Mouse (Mus musculus) thymus, postnatal 0 days (tissue): ENCODE measurements around the gene Gm12166. TPM values are rescaled to one million over a fixed set of nuclear protein-coding genes. Genes with fewer than 3 reads are reported as not detected.
"Not testable (repeated sequence)": the region's sequence is repeated elsewhere in the genome, so short reads cannot be mapped to it uniquely, and the experiment has no call there.

Experiments
- DNase-seq: peaks from one replicate; pipeline ENCODE4 v3.0.0-alpha.2; 2015; ENCODE audit warnings: low spot score
- polyA plus RNA-seq: library from polyadenylated mRNA; unstranded; fragments of >200 nt; fragmentation: Nextera tagmentation; extraction: Ambion mirVana; gene quantifications from 2 replicates; pipeline ENCODE4 v1.2.1, GENCODE M21; 2015

The Gm12166 gene
- polyA plus RNA-seq, 1 experiment from 2014 or later: 9.7 TPM

DNA sequence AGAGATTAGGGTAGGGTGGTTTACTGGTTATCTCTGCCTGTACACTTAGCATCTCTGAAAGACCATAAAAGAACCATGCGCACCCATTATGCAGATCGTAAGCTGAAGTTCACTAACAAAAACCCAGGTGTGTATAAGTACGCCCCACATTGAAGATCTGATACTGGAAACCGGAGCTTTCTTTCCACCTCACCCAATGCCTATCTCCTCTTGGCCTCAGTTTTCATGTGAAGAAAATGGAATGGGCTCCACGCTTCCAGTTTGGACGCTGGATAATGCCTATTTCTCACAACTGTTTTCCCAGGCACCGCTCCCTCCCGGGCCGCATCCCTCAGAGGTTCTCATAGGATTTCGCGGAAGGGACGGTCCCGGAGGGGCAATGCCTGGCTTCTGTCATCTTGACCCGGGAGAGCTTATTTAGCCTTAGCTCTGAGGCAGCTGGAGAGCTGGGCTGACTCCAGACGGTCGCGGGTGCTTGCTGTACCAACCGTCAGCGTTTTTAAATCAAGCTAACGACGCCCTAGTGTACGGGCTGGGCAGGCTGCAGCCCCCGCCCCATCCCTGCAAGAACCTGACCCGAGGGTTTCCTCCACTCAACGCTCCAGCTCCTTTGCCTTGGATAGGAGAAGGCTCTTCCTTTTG is 4.8 kb upstream of the Gm12166 start:
- peak; percentile 19 for DNase-seq

- peak; percentile 52 for DNase-seq
These were observed 4.0 kb upstream of the Gm12166 start, which contains the start of gene Adam19 for GRCm38 (mm10) chr11:46055896-46056769. Adam19 (plus strand) TSS chr11:46055992.

DNA sequence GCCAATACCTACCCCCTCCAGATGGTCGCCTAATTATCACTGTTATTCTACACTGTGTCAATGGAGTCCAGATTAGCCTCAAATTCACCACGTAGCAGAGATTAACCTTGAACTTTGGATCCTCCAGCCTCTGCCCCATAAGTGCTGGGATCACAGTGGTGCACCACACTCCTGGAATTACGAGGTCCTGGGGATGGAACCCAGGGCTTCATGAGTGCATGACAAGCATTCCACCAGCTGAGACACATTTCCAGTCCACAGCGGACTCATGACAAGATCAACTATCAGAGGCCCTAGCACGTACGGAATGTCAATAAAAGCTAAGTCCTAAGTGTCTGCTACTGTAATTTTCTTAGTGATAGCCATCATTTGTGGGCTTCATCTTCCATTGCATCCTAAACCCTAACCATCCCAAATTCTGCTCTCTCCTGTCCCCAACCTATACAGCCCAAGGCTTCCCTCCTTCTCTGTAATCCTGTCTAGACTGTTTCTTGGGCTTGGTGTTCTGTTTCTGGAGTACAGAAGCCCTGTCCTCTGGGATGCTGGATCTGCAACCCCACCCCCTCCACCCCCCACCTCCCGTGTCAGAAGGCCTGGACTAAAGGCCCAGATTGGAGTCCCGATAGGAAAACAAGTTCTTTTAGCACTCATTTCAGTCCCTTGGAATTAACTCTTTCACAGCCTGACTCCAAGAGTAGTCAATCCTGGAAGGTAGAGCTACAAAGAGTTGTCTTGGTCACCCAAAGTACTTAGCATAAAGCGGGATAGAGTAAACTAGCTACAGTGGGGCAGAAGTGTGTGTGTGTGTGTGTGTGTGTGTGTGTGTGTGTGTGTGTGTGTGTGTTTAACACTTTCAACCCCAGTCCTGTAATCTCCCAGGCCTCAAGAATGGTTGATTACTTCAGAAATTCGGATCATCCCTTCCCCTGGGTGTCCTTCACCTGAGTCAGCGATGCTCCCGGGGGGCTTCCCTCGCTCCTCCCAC is 3.1 kb upstream of the Gm12166 start:
- no peak for DNase-seq

GRCm38 (mm10) chr11:46054311-46054710 is 2.2 kb upstream of the Gm12166 start:
- no peak for DNase-seq

DNA sequence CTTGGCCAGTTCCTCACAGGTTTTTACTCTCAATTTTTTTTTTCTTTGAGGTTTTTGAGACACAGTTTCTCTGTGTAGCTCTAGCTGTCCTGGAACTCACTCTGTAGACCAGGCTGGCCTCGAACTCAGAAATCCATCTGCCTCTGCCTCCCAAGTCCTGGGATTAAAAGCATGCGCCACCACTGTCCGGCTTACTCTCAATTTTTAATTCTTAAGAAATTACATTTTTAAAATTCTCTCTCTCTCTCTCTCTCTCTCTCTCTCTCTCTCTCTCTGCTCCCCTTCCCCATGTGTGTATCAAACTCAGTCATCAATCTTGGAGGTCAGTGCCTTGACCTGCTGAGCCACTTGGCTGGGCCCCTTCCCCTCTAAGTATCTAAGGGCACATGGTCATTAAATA is 1.3 kb upstream of the Gm12166 start:
- not testable (repeated sequence) for DNase-seq

DNA sequence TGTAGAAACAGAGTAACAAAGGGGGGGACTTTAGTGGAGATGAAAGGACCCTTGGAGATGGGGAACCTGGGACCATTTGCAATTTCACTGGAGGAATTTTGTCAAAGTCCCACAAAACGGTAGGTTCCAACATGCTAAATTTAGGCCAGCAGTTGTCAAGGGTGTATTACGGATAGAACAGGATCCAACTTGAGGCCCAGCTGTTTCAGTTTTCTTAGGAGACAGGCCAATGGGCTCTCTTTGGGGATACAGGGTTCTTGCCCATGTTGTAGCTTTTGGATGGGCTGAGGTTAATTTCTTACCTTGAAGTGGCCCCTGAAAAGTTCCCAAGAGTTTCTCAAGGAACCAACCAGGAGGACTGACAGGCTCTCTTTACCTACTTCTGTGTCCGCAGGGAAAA is 4.9 kb downstream of the Gm12166 start:
- DNase-seq: no peak

- DNase-seq: no peak
These were observed 7.3 kb downstream of the Gm12166 start for GRCm38 (mm10) chr11:46044781-46045180.

DNA sequence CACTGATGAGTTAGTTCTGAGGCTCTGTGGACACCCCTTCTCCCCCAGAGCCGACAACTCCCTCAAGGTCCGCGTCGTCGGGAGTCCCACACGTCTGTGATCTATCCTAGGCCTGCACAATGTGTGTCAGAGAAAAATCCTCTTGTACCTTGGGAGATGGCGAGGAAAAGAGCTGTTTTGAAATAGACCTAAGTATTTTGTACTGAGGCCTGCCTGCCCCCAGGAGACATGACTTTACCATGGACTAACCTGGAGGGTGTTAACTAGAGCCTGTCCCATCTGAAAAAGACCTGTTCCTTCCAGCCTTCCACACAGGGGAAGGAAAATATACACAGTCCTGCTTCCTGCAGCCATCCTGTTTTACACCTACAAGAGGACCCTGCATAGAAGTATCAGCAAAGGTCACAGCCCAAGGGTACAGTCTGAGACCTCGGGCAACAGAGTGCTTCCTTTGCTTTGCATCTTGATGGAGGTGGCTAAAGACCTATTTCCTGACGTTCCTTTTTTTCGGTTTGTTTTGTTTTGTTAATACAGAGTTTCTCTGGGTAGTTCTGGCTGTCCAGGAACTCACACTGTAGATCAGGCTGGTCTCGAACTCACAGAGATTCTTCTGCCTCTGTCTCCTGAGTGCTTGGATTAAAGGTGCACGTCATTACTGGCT is 10.4 kb downstream of the Gm12166 start:
- no peak for DNase-seq

- DNase-seq: no peak
These were observed 11.1 kb downstream of the Gm12166 start for GRCm38 (mm10) chr11:46040841-46041556.

DNA sequence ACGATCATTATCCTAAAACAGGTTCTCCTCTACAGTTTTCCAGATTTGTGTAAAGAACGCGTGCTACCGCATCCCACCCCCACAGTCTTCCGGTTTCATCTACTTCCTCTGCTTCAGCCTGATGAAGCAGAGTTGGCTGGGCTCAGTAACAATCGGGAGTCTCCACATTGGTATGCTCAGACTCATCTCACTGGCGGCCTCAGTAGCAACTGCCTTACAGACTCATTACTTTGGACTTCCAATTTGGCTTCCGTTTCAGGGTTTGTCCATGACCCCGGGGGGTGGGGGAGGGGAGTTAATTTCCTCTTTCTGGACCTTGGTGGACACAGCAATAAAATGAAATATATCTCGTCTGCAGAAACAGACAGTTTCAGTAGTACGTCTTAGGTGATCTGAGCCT is 12.8 kb downstream of the Gm12166 start:
- DNase-seq: no peak

DNA sequence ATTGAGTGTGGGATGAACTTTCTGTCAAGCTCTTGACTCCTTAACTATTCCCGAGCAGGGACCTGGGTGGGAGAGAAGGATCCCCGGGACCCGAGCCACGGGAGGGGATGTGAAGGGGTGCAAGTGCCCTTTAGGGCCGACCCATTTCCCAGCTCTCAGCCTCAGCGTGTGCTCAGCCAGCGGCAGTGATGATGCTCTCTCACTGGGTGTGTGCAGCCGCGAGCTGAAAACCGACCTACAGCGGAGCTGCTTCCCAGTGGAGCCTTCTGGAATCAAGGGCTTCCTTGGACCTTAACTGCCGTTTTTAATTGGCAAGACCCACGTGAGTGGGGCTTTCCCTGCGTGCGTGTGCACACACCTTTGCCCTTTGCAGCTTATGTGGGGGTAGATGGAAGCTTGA is 13.2 kb downstream of the Gm12166 start:
- no peak for DNase-seq

- DNase-seq: no peak
These were observed 15.7 kb downstream of the Gm12166 start for GRCm38 (mm10) chr11:46036374-46036773.

- DNase-seq: no peak
These were observed 19.2 kb downstream of the Gm12166 start for GRCm38 (mm10) chr11:46032956-46033355.

DNA sequence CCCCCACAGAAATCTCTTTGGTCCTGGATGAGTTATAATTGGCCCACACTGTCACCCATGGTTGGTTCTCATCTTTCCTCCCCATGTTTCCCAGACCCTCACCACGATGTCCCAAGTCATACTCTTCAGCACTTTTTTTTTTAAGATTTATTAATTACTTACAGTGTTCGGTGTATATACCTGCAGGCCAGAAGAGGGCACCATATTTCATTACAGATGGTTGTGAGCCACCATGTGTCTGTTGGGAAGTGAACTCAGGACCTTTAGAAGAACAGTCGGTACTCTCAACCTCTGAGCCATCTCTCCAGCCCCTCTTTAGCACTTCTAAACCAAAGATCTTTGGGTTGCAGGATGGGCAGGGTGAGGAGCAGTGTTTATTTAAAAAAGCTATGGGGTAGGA is 20.7 kb downstream of the Gm12166 start:
- peak; percentile 32 for DNase-seq

- no peak for DNase-seq
These were observed 22.1 kb downstream of the Gm12166 start for GRCm38 (mm10) chr11:46030026-46030425.

DNA sequence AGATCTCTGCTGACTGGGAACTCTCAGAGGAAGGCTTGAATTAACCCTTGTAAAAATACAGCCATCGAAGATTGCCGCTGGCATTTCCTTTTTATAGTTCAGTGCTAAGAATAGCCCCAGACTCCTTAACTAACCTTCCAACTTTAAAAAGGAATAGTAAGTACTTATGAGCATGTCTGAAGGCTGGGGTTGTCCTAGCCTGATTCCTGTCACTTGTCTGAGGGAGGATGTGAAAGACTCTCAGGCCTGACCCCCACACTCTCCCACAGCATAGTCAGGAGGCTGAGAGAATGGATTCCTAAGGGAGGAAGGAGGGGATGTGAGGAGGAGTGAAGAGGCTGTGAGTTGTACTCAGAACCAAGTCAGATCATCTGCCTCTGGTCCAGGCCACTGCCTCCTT is 22.6 kb downstream of the Gm12166 start:
- DNase-seq: no peak

DNA sequence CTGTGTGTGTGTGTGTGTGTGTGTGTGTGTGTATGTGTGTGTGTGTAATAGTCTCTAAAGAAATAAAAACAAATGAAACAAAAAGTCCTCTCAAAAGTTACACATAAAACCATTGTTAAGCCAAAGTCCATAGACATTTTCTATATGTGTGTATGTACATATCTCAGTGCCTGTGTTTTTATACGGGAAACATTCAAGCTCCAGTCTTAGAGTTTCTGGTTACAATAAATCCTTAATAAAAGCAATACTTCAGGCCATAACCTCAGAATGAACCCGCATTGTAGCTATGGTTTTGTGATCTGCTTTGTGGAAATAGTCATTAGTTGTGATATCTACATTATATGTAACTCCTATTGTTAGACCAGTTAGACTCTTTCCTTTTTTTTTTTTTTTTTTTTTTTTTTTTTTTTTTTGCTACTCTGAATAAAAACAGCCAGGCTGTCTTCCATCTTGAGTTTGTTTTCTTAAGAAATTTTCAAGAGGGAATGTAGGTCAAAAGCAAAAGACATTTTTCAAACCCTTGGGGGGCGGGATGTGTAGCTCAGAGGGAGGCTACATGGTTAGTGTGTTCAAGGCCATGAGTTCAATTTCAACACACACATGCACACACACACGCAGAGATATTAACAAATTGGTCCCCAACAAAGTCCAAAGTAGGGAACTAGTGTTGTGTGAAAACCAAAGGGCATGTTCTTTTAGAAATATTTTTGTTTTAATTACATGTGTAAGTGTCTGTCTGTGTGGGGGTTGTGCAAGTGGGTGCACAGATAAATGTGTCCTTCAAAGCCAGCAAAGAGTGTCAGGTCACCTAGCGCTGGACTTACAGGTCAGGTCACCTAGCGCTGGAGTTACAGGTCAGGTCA is 23.9 kb downstream of the Gm12166 start:
- DNase-seq: no peak

- no peak for DNase-seq
These were observed 26.1 kb downstream of the Gm12166 start for GRCm38 (mm10) chr11:46025962-46026392.

DNA sequence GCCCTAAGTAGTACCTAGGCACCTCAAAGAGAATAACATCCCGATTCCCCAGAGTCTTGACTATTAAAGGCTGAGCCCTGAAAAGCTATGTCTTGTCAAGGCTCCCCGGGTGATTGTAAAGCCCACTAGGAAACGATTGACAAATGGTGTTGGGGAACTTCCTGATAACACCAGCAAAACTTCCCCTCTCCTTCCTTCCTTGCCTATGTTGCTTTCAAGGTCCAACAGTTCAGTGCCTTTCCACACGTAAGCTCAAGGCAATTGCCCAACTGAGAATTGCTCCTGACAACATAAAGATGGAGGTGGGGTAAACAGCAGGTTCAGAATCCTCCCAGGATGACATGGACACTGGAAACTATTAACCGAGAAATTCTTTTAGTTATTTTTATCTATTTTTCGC is 29.1 kb downstream of the Gm12166 start:
- no peak for DNase-seq
